Mouse (Mus musculus): ENCODE data around the gene Trim7. TPM values are rescaled to one million over a fixed set of nuclear protein-coding genes. Genes with fewer than 3 reads are reported as not detected.
"Not testable (repeated sequence)": the region's sequence is repeated elsewhere in the genome, so short reads cannot be mapped to it uniquely, and the experiment has no call there.

Gene Trim7
- total RNA-seq, 2 experiments from 2014 or later, result 15.7 to 23.2 TPM

DNA sequence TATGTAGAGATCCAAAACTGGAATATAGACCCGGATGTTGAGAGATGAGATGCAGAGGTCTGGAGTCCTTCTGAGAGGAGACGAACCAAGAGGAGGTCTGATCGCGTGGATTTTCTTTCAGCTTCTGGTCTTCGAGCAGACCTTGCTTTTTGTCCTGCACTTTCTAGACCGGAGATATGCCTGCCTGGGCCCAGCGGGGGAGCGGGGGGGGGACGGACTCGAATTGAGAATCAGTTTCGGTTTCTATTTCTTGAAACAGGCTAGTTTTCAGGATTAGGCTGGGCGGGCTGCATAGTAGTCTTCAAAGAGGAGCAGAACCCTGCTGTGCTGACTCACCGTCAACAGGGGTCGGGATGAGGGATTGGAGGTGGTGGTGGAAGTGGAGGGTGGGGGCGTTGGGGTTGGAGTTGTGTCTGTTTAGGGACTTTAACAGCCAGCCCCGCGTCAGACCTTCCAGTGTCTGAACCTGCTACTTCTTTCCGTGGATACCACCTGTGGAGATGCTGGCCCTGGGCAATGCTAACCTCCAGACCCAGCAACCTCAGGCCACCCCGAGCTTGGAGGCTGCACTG is 45.3 kb downstream of the Trim7 start, which contains the start of gene Irgm1:
Gene Irgm1 (minus strand): TSS at position 483 of the 572 bp plus-strand sequence.
- intact Hi-C loops (cut with DNase I), result loop anchor here (2.0 to 5.0 kb wide), 4 partner anchors 14 to 381 kb away; partner anchors contain the start of gene Btnl9
- peak; percentile 49 for DNase-seq (ENCODE audit: low spot score)

DNA sequence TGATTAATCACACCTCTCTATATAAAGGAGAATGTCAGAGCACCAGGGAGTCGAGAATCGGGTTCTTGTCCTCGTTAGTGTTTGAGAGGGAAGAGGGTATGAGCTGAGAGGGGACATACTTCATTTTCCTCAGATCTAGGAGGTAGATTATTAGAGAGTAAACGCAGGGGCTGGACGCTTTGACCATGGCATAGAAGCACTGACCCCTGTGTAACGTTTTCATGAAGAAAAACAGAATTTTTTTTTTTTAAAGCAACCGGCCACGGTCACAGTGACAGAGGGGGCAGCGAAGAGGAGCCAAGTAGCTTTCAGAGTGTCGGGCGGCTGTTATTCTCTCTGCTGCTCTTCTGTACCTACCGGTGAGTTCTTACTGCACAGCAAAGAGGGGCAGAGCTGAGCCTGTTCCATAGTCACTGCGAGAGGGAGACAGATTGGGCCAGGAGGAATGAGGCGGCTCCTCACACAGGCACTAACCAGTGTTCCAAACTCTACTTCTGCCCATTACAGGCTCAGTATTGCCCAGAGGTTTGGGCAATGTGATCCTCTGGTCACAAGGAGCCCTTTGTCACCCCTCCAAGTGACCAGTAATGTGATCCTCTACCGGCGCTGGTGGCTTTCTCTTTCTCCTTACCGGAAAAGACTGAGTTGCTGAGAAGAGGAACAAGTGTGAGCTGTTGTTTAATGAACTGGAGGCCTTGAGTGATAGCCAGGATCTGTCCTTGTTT is 46.0 kb downstream of the Trim7 start:
- intact Hi-C loops (cut with DNase I), result loop anchor here (2.0 to 5.0 kb wide), 4 partner anchors 15 to 380 kb away; partner anchors contain the start of gene Btnl9
- DNase-seq (ENCODE audit: low spot score), result no peak

DNA sequence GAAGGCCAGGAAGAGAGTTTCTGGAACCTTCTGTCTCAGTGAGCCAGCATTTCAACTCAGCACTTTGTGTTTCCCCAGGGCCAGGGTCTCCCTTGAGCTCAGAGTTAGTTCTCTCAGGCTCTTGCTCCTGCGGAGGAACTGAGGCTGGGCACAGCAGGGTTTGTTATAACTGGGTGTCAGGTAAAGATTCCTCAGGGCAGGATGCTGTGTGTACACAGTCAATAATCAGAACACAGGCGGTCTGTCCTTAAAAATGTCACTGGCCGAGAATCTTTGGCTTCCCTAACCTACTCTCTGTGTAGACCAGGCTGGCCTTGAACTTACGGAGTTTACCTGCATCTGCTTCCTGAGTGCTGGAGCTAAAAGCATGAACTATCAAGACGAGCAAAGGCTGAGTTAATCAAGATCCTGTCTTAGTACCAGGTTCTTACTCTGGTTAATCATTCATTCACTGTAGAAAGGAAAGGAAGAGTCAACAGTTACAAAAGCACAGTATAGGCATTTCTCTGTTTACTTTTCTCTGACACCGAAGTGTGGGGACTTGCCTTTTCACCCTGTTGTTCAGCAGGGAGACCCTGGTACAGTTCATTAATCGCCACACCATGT is 46.9 kb downstream of the Trim7 start:
- no peak for DNase-seq (ENCODE audit: low spot score)
- intact Hi-C loops (cut with DNase I), result loop anchor here (5.0 kb wide), 3 partner anchors 215 to 380 kb away; partner anchors contain the start of gene Btnl9

DNA sequence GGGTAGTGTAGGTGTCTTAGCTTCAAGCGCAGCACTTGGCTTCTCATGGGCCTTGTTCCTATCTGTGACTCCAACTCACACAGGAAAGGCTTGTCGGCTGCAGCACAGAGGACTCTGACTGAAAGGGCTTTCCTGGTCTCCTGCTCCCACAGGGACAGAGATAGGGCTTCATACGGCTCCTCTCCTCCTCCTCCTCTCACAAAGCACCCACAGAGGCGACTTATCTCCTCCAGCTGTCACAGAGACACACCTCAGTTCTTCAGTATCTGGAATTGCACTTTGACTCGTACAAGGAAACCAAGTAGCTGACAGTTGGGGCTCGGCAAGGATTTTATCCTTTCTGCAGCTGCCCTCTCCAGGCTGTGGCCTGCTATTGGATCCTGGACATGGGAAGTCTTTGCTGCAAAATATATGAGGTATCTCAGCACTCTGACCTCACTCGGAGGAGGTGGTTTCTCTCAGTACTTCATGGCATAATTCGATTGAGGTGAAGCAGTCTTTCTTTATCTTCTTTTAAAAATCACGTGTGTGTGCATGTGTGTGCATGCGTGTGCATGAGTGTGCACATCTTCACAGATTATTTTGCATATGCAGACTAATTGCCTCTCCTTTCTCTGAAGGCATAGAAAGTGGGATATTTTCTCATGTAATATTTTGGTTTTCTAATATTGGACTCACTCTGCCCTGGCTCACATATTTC is 47.8 kb downstream of the Trim7 start:
- no peak for DNase-seq (ENCODE audit: low spot score)
- intact Hi-C loops (cut with DNase I), result loop anchor here (1.0 to 5.0 kb wide), 5 partner anchors 214 to 397 kb away; partner anchors contain the start of gene Btnl9

DNA sequence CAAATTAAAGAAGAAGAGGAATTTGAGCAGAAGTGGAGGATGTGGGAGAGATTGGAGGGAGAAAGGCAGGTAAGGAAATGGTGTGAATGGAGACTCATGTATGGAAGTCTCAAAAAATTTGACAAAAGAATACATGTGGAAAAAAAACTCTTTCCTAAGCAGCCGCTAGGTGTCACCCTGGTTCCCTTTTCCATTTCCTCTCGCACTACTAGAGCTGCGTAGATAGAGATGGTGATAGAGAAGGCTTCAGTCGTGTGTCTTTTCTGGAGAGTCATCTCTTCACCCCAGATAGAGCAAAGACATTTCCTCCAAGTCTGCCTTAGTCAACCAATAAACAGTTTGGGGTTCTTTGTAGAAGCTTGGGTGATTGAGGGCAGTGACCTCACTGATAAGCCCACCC is 48.5 kb downstream of the Trim7 start:
- intact Hi-C loops (cut with DNase I), result loop anchor here (1.0 to 5.0 kb wide), 5 partner anchors 213 to 396 kb away; partner anchors contain the start of gene Btnl9
- no peak for DNase-seq (ENCODE audit: low spot score)

DNA sequence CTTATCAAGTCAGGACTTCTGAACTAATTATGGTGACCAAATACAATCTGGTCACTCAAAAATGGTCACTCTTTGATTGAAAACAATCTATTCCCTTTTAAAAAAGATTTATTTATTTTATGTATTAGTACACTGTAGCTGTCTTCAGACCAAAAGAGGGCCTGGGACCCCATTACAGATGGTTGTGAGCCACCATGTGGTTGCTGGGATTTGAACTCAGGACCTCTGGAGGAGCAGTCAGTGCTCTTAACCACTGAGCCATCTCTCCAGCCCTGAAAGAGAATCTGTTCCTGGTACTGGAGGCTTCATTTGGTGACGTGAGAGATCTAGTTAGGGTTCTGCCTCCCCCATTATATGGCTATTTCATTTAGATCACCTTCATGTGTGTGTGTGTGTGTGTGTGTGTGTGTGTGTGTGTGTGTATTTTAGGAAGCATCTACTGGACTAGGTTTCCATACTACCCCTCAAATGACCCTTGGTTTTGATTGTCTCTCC is 49.5 kb downstream of the Trim7 start:
- not testable (repeated sequence) for DNase-seq (ENCODE audit: low spot score)
- intact Hi-C loops (cut with DNase I), result loop anchor here (2.0 kb wide), 1 partner anchor 395 kb away; no protein-coding TSS in a partner anchor

DNA sequence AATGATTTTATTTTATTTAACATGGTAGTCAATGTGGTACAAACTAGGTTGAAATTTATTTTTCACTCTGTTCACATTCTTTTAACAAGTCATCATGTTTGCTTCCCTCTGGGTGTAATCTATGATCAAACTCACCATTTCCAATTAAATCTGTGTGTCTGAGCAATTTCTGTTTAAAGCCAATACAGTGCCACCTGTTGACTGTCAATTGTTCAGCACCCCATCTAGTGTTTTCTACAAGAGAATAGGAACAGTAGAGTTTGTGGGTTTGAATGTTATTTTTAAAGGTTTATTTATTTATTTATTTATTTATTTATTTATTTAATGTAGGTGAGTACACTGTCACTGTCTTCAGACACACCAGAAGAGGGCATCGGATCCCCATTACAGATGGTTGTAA is 50.7 kb downstream of the Trim7 start:
- DNase-seq (ENCODE audit: low spot score), result no peak
- intact Hi-C loops (cut with DNase I), result no loop called here

DNA sequence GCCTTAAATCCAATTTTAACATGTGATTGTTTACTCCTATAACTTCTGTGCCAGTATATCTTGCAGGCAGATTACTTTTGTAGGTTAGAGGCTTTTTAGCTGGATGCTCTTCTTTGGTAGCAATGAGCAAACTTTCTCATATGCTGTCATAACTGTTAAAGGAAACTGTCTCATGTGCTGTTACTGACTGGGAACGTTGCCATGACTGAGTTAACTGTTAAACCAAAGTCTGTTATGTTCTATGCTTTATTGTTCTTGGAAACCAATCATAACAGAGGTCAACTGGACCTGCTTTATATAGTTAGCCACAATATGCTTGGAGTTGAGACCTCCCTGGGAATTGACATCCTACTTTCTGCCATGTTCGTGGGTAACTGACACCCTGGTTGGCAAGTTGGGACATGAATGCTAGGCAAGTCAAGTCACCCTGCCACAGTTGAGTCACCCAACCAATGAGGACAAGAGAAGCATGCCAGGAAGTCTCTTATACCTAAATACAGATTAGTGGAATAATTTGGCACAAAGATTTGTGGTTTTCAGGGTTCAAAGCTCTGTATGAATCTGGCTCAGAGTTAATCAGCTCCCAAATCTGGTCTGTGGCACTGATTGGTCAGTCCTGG is 73.0 kb downstream of the Trim7 start:
- no peak for DNase-seq (ENCODE audit: low spot score)
- intact Hi-C loops (cut with DNase I), result no loop called here

DNA sequence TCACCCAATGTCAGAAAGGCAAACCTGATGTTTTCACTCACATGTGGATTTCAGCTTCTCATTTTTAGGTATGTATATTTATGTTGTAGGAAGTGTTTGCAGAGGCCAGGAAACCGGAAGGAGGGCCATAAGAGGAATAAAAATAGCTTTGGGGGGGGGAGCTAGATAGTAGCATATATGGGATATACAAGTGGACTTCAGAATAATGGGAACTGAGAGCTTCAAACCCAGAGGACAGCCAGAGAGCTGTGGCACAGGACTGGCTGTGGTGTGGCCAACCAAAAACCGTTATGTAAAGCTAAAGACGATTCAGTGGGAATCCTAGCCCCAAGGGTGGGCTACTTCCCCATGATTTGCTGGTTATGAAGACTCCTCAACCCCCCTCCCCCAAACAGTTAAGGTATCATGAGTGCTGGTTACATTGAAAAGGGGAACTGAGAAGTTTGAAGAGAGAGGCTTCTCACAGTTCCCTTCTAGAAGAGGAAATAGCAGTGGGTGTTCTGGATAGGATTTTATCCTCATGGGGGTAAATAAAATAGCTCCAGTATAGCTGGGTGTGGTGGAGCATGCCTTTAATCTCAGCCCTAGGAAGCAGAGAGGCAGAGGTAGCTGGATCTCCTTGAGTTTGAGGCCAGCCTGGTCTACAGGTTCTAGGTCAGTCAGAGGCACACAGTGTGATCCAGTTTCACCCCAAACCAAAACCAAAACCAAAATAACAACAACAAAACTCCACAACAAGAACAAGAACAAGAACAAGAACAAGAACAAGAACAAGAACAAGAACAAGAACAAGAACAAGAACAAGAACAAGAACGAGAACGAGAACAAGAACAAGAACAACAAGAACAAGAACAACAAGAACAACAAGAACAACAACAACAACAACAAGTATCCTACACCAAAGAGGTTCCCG is 75.0 kb downstream of the Trim7 start:
- intact Hi-C loops (cut with DNase I); DNase-seq (ENCODE audit: low spot score): not testable (repeated sequence)

DNA sequence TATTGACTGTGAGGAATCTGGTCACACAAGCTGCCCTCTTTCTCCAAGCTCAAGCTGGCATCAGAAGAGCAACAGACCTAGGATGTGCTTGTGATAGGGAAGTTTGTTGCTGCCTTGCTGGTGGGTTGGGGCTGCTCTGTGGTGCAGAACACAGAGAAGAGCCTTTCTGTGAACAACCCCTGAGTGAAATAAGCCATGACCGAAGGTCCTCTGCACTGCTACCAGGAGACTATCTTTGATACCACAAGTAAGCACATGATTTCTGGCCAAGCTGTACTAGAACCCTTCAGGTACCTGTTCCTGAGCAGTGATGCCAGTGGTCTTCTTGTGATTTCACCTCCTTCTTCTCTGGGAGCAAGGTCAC is 75.6 kb downstream of the Trim7 start:
- DNase-seq (ENCODE audit: low spot score); intact Hi-C loops (cut with DNase I): not testable (repeated sequence)

Other genes with a start within 250 kb of the Trim7 start
- 100 to 1,000 TPM; 397 to 416 TPM for gene Rack1, start 25.8 kb upstream of the Trim7 start, total RNA-seq (2021)
- gene Trim41, start 8.8 kb upstream of the Trim7 start, total RNA-seq (2021), result 10 to 100 TPM; 17.8 to 20.4 TPM
- gene Gm12184, start 515 bp downstream of the Trim7 start, total RNA-seq (2021), result 1 to 10 TPM; 2.0 to 3.2 TPM
- 1 to 10 TPM; 8.8 to 8.9 TPM for gene Irgm1, start 45.5 kb downstream of the Trim7 start, total RNA-seq (2021)
- 1 to 10 TPM in 1 of 2 experiments, under 1 TPM in 1; 0.75 to 1.4 TPM for gene Gm5431, start 76.1 kb downstream of the Trim7 start, total RNA-seq (2021)
- 1 to 10 TPM; 2.7 to 3.1 TPM for gene Psme2b, start 120.0 kb downstream of the Trim7 start, total RNA-seq (2021)
- not detected for gene Olfr56, start 152.7 kb downstream of the Trim7 start, total RNA-seq (2021)
- gene 9930111J21Rik1, start 153.3 kb downstream of the Trim7 start, total RNA-seq (2021), result 1 to 10 TPM; 4.4 to 4.6 TPM
- gene Gm12185, start 166.1 kb downstream of the Trim7 start, total RNA-seq (2021), result under 1 TPM; 0.31 to 0.61 TPM
- 1 to 10 TPM; 1.9 to 2.0 TPM for gene Tgtp1, start 168.0 kb downstream of the Trim7 start, total RNA-seq (2021)
- gene 9930111J21Rik2, start 225.1 kb downstream of the Trim7 start, total RNA-seq (2021), result 1 to 10 TPM; 5.6 to 7.0 TPM
- 1 to 10 TPM in 1 of 2 experiments, under 1 TPM in 1; 0.55 to 1.7 TPM for gene Tgtp2, start 238.1 kb downstream of the Trim7 start, total RNA-seq (2021)